Mouse (Mus musculus) kidney, adult 2 months (tissue): ENCODE measurements around the gene Stk24.

Experiments
- CTCF ChIP-seq: fragments of 200-500 bp; conservative IDR thresholded peaks from 2 replicates; pipeline ENCODE4 v1.5.1; 2011; ENCODE audit warnings: low read depth, mild to moderate bottlenecking, control low read depth, low read length, moderate library complexity, mixed read lengths; ENCODE audit not compliant: insufficient read depth, insufficient read length
- POLR2A ChIP-seq: fragments of 200-500 bp; IDR thresholded peaks from one replicate; pipeline ENCODE4 v1.6.1; 2011; ENCODE audit warnings: low read depth, low read length, control low read depth

GRCm38 (mm10) chr14:121276016-121276415 lies 103.8 kb downstream of the Stk24 start:
- TF ChIP-seq CTCF (no peak), POLR2A (no peak)
